Mouse (Mus musculus) cerebellum, postnatal 36 days (tissue): ENCODE measurements around the gene Gprc5b.

Experiments used
- DNase-seq, 2 experiments: peaks; one replicate each; pipeline ENCODE4 v3.0.0; 2021 to 2022; ENCODE audit warnings: mixed read lengths in 2 of 2

The Gprc5b gene

DNA sequence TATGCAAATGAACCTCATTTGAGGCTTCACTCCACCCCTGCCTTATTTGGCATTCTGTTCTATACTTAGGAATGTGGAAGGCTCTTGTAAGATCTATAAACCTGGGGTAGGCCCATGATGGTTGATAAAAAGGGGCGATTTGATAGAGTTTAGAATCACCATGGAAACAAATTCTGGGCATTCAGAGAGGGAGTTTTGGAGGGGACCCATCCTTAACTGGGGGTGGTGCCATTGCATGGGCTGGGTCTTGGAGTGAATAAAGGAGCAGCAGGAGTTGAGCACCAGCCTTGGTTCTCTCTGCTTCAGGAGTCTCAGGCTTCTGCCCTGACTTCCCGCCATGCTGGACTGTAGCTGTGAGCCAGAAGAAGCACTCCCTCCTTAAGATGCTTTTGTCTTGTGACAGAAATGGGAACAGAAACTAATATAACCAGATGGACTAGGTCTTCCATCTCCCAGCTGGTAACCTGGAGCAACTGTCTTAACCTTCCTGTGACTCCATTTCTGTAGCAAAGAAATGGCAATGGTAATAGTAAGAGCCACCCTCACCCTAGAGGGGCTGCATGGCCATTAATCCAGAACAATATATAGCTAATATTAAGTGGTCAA, 46.2 kb downstream of the Gprc5b start:
- DNase-seq: no peak

DNA sequence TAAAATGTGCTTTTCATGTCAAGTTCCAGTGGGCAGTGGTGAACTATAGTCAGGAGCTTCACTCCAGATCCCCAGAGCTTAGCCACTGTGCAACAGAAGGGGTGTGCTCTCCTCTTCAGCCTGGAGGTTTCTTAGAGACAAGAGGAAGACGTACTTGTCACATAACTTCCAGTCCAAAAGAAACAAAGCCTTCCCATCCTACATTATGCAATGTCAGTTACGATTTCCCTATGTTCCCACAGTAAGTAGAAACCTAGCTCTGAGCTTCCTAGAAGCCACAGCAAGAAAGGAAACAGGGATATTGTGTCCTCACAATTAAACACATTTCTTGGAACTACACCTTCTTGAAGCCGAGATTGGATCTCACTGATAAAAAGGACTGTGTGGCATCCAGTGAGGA, 47.8 kb downstream of the Gprc5b start:
- DNase-seq: no peak

DNA sequence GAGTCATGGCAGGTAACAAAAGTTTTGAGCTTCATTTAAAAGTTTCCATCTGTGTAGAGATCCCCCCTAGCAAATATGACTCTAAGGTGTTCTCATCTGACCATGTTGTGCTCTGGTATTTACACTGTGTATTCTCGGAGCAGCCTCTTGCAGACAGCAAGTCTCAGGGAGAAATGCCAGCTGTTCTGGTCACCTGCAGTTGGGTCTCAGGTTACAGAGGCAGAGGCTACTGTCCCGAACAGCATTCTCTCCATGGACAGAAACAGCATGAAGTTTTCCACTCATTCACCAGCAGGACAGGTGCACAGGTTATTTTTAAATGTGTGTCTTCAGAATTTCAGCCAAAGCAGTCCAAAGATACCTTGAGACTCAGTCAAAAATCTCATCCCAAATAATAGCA, 50.1 kb downstream of the Gprc5b start:
- DNase-seq: no peak

DNA sequence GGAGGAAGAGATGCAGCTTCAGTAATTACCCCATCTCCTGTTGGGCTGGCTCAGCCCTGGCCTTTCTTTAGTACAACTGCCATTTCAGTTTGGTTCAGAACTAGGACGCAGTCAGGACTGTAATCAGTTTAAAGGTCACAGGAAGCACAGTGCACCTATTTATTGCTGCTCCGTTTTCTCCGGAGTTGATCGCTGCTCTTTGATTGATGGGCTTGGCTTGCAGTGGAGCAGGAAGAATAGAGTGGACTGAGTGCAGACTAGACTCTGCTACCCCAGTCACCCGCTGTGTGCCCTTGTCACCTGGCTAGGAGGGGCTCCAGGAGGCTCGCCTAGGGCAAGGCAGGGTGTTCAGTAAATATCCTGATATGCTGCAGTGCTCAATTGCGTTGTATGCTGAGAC, 51.8 kb downstream of the Gprc5b start:
- DNase-seq: no peak

DNA sequence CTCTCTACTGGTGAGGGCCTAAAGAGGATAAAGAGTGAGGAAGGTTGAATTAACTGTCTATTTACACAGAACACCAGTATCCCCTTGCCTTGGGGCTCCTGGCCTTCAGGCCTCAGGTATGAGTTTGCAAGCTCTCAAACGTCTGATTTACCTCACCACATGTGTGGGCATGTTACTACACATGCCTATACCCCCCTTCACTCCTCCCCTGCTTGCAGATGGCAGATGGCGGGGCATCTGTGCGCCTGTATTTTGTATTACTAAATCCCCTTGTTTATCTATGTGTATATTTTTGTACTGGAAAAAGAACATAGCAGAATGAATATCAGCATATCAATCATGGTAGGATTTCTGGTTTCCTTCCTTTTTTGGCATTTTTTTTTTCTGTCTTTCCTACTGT, 52.7 kb downstream of the Gprc5b start:
- DNase-seq: no peak

DNA sequence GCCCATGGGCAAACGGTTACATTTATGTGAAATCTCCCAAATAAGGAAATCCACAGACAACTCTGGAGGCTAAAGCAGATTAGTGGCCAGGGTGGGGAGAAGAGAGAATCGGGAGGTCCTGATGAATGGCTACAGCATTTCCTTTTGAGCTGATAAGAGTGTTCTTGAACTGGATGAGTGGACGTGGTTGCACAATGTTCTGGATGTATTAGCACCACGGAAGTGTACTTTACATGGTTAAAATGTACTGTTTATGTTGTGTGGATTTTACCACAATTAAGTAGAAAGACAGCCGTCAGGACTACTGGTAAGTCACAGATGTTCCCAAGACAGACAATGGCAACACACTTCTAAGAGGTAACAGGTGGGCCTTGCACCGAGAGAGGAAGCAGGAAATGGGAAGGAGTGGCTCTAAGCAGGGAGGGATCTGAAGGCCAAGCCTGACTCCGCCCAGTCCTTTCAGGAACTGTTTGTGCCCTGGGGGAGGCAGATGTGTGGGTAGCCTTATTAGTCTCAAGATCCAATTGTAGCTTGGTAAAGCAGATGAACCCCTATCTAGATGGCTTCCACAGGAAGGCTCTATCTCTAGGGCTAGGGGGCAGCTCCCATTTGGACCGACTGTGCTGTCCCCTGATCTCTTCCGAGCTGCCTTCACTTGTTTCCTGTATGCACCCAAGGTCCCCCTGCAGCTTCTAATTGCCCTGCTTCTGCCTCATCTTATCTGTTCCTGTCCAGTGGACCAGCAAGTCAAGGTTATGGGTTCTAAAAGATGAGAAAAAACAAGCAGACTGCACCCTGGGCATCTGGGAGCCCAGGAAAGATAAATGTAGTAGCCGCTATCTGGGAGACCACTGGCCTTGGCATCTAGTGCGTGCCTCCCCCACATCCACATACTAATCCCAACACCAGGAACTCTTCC, 57.3 kb downstream of the Gprc5b start:
- DNase-seq: no peak

DNA sequence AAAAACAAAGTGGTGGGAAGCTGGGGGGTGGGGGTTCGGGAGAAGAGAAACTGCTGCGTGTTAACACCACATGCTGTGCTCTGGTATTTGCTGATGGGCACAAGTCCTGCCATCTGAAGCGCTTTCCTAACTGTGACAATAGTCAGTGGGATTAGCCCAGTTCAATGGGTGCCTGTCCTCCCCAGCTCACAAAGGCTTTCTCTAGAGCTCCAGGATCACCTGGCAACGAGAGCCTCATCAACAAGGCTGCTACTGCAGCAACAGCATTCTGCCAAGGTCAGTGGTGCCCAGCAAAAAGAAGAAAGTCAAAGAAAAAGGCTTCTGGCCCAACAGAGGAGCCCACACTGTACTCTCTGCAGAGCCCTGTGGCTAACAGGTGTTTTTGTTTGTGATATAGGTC, 58.2 kb downstream of the Gprc5b start:
- no peak for DNase-seq

DNA sequence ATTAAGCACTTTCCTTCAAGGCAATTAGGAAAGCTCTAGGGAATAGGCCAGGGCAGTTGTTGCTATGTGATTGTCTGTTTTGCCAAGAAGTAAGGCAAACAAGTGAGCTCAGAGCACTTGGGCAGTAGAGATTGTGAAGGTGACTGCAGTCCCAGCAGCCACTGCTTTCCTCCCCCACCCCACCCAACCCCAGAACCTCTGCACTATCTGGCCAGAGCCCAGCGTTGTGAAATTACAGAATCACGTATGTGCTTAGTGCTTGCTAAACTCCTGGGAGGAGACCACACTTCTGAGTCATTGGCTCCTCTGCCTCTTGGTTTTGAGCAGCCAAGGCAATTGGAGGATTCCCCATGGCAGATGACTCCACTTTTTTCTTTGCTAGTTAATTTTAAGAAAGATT, 59.7 kb downstream of the Gprc5b start:
- DNase-seq: no peak

DNA sequence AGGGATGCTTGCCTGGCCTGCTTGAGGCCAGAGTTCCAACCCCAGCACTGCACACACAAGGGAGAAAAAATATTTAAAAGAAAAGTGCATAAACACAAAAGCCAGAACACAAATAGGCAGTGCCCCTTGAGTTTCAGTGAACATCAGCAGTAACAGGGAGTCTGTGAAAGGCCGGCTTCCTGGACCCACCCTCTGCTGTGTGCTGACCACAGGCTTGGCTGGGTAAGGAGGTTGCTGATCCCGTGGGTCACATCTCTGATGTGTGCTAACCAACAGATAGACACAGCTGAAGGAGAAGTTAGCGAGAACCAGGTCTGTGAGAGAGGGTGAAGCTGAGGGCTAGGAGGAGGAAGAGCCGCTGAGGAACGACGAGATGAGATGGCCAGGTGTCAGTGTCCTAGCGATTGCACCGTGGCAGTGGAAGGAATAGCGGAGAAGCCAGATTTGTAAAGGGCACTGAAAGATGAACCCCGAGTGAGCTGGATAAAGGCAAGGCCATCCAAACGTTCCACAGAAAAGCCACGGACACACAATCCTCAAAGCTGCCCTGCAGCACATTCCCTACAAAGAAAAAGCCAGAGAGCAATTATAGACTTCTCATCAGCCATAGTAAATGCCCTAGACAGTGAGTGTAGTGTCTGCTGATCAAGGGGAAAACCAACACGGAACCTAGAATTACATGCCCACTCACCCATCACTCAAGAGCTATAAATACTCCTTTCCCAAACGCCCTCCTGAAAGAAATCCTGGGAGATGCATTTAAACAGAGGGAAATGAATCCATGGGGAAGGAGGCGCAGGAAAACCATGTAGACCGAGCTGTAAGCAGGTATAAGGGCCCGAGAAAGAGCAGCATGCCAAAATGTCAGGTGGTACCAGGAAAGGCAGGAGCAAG, 63.3 kb downstream of the Gprc5b start:
- no peak for DNase-seq

DNA sequence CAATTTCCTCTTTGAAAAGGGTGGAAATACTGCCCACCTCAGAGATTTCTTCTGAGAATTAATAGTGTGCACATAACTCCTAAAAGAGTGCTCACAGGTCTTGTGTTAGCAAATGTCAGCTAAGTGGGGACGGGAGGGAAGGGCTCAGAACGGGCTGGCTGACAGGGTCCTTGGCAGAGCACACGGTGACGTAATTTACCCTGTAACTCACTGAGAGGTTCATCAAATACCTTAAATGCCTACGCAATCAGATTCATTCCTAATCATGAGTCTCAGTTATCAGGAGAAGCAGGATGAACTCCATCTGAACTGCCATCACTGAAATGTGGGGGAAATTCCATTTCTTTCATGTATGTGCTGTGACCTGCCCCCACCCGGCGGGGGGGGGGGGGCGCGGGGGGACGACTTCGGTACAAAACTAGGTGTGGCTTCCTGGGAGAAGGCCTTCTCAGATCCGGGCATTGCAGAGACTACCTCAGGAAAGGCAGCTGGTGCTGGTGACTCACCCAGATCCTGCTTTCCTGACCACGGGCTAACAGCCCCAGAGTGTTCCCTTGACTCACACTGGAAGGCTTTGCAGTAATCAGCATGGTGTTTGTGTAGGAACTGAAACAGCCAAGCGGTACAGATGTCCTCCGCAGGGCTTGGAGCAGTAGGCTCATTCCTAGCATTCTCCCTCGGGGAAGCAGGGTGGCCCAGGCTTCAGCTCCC, 65.3 kb downstream of the Gprc5b start:
- DNase-seq: peak in 1 of 2 experiments; percentile 31

DNA sequence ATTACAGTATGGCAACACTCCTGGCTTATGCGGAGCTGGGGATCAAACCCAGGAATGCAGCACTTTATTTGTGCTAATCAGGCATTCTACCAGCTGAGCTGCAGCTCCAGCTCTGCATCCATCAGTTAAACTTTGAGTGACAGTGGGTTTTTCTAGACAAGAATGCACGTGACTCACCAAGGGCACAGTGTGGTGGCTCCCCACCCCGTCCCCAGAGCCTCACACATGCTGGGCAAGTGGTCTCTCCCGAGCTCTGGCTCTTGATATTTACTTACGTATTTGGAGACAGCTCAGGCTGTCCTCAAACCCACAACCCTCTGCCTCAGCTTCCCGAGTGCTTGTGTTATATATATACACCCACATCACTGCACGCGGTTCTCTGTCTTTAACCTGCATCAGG, 66.1 kb downstream of the Gprc5b start:
- DNase-seq: no peak

DNA sequence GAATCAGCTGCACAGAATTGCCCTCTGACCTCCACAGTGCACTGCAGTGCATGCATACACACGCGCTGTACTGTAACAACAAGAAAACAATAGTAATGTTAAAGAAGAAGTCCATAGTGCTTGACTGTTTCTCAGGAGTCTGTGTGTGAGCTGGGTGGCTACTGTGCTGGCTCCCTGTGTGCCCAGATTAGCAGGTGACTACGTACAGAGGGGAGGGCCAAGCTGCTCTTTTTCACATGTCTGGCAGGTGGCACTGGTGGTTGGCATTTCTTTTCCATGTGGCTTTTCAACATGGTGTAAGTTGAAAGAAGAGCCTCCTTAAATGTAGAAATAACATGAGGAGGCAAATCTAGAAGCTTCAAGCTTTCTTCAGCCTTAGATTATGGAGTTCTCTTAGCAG, 66.7 kb downstream of the Gprc5b start:
- DNase-seq: no peak

DNA sequence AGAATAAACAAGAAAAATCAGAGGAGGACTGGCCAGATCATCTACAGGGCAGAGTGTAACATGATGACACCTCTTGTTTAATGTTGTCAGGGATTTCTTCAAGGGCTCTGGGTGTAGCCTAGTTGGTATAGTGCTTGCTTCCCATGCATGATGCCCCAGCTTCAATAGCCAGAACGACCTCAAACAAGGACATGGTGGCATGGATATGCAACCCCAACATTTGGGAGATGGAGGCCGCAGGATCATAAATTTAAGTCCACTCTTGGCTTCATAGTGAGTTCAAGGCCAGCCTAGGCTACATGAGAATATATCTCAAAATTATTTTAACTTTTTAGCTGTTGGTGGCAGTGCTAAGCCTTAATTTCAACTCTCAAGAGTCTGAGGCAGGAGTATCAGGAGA, 67.7 kb downstream of the Gprc5b start:
- DNase-seq: no peak

DNA sequence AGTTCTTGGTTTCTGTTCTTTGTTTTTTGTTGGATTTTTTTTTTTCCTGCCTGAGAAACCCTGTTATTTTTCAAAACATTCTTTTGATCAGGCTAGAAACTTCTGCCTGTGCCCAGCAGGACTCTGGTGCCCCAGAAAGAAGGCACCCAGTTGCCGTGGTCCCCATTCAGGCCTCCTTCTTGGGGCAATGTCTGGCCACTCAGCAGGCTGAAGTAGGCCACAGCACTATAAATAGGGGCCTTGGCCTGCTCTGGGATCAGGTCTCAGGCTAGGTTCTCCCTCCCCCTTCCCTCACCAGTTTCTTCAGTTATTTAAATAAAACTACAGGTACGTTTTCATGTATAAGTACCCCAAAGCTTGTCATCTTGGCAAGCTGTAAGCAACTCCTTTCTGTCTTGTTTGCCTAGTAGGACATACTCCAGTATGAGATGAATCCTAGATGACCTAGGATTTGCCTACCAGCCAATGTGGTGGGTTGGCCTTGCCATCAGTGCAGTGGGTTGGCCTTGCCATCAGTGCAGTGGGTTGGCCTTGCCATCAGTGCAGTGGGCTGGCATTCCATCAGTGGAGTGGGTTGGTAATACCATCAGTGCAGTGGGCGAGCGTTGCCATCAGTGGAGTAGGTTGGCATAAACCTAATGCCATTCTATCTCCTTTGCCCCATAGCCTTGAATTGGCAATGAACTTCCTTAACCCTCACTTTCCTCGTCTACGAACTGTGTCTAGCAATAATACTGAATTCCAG, 68.3 kb downstream of the Gprc5b start:
- DNase-seq: no peak

DNA sequence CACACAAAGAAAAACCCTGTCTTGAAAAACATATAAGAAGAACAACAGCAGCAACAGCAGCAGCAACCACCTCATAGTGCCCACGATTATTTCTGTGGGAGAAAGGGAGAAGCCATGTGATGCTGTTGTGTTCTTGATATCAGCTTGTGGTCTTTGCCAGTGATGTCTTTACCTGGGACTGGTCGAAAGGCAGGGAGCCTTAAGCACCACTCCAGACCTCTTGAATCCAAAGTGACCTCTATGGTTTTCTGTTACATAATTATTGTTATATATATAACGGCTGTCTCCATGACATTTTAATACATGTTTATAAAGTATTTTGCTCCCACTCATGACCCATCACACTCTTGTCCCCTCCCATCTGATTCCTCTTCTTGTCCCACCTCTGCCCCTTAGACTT, 69.5 kb downstream of the Gprc5b start:
- no peak for DNase-seq

DNA sequence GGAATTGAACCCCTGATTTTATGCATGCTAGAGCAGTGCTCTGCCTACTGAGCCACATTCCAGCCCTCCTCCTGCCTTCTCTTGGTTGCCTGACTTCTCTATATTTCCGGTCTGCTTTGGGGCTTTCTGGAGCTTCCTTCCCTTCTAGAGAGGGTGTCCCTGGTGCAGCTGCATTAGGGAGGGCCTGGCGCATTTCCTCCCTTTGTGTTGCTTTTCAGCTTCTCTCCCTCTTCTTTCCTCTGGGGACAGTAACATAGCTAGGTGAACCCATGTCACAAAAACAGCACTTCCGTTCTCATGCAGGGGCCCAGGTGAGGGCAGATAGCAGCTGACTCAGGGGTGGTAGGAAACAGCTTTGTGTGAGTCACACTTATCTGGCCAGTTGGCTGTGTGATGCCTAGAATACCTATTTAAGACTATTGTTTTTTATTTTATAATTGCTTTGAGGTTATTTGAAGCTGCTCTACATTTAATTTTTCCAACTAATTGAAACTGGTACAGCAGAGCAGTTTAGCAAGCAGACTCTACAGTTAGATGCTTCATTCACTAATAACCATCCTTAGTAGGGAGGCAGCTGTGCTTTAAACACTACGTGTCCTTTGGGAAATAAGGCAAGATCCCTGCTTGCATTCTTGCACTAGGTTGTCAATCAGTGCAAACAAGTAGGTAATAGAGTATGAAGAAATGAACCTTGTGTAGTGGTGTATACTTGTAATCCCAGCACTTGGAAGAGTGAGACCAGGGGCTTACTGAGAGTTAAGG, 72.4 kb downstream of the Gprc5b start:
- no peak for DNase-seq
